Mouse (Mus musculus) cerebellum, adult 2 months (tissue): ENCODE measurements at regions not wholly inside any gene's neighbourhood (a gene's known extent, or its start where the extent isn't known, plus 50 kb on each side); places are given as distances from the start of the nearest gene placed in this dataset.
A peak's percentile ranks its signal among the peaks of the same experiment; 100 is the strongest.
"Not testable (repeated sequence)": the region's sequence is repeated elsewhere in the genome, so short reads cannot be mapped to it uniquely, and the experiment has no call there.

Source experiments
- DNase-seq, 2 experiments: peaks; one replicate each; pipeline ENCODE4 v3.0.0; 2021
- H3K27ac ChIP-seq: fragments of 200-500 bp; 2 replicates; pipeline ENCODE4 v1.5.1; 2012; ENCODE audit warnings: low read length, control low read depth, inconsistent platforms; ENCODE audit not compliant: insufficient read depth
- H3K27me3 ChIP-seq: fragments of 200-500 bp; 2 replicates; pipeline ENCODE4 v1.6.1; 2012; ENCODE audit warnings: inconsistent platforms, mild to moderate bottlenecking, low read length, moderate library complexity; ENCODE audit not compliant: control insufficient read depth, insufficient read depth
- H3K4me1 ChIP-seq: fragments of 200-500 bp; 2 replicates; pipeline ENCODE4 v1.6.1; 2011; ENCODE audit warnings: low read length; ENCODE audit not compliant: control insufficient read depth, insufficient read depth
- H3K4me3 ChIP-seq: fragments of 200-500 bp; replicated peaks from 2 replicates; pipeline ENCODE3; 2011; ENCODE audit warnings: mild to moderate bottlenecking, low read depth, low read length, control low read depth; ENCODE audit not compliant: insufficient read depth
- CTCF ChIP-seq: fragments of 200-500 bp; IDR thresholded peaks from 2 replicates; pipeline ENCODE4 v1.5.1; 2011; ENCODE audit warnings: low read depth, mild to moderate bottlenecking, control low read depth, low read length, moderate library complexity, borderline replicate concordance; ENCODE audit not compliant: insufficient read depth
- POLR2A ChIP-seq: fragments of 200-500 bp; IDR thresholded peaks from 2 replicates; pipeline ENCODE4 v1.6.1; 2011; ENCODE audit warnings: low read length, control low read depth, borderline replicate concordance; ENCODE audit not compliant: insufficient read depth
- WGBS: fragments of 180-500 bp; shearing (Covaris S2); methylation state at CpG from one replicate; pipeline ENCODE4 v1.1.7; 2018; 5-methylcytosine and 5-hydroxymethylcytosine counted together

DNA sequence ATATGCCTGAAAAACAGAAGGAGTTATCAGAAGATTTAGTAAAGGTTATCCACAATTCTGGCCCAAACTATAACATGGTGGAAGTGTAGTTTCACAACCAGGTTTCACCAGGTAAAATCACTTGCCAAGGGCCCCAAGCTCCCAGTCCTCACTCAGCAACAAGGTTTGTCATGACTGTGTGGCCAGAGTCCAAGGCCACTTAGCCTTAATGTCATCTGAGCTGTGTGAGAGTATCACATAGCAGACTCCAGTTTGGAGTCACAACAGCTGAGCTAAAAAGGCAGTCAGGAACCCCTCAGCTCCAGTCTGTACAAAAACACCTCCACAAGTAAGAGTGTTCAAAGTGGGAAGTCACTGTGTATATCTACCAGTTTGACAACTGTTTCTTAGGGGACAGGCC lies 156.5 kb upstream of the Cadps start:
- Histone ChIP-seq H3K4me1 (no peaks in the 10 kb centered on the region), H3K27me3 (no peaks in the 10 kb centered on the region), H3K27ac (no peak overlapping the region), H3K4me3 (no peak overlapping the region)
- DNase-seq, result no peak
- no peak for TF ChIP-seq POLR2A
- no peak for TF ChIP-seq CTCF

DNA sequence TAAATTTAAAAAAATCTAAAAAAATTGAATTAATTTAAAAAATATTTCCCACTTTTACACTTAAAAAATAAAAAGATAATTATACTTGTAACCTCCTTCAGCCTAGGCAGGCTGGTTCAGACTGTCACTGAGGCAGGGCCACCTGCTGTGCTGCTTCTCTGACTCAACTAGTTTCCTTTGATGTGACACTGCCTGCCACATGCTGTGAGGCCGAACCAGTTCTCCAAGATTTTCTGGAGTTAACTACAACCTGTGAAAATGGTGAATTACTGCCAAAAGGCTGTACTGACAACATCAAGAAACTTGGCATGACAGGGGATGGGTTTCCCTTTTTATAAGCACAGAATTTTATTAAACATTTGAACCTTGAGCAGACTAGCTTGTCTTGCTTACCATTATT lies 143.6 kb upstream of the Cadps start:
- WGBS, result 0% methylated on average over 1 of the region's 1 CpGs
- H3K4me3 ChIP-seq, result no peak overlapping the region
- H3K27me3 ChIP-seq, result no peaks in the 10 kb centered on the region
- H3K27ac ChIP-seq, result no peak overlapping the region
- DNase-seq, result peak in 1 of 2 experiments; percentile 0
- TF ChIP-seq POLR2A (no peak), CTCF (no peak)
- no peaks in the 10 kb centered on the region for H3K4me1 ChIP-seq

- not testable (repeated sequence) for H3K27me3 ChIP-seq, H3K4me1 ChIP-seq, H3K4me3 ChIP-seq, DNase-seq, H3K27ac ChIP-seq
- WGBS, result 56% methylated on average over 2 of the region's 2 CpGs
Measured at GRCm38 (mm10) chr14:12957896-12958295, 135.0 kb upstream of the Cadps start.

DNA sequence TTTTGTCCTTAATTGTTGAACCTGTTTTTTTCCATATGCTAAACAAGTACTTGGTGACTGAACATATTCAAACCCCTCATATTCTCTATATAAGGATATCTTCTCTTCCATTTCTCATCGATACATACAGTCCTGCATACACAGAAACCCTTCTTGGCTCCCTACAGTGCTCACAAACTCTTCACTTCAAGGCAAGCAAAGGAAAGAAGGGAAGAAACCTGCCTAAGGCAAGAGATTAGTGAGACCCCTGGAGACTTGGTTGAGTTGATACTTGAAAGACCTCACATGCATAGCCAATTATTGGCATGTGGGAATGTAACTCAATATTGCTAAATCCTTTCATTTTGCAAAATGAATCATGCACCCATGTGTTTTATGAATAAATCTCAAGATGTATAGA lies 128.0 kb upstream of the Cadps start:
- H3K27me3 ChIP-seq, result no peaks in the 10 kb centered on the region

GRCm38 (mm10) chr14:12938638-12939293 lies 115.9 kb upstream of the Cadps start:
- WGBS, result 79% methylated on average over 4 of the region's 4 CpGs
- DNase-seq, result no peak
- Histone ChIP-seq H3K4me1 (no peaks in the 10 kb centered on the region), H3K27me3 (no peaks in the 10 kb centered on the region), H3K4me3 (no peak overlapping the region), H3K27ac (no peak overlapping the region)
- TF ChIP-seq CTCF (no peak), POLR2A (no peak)

More for the DNA sequence above, 128.0 kb upstream of the Cadps start:
- Histone ChIP-seq H3K4me3 (no peak overlapping the region), H3K4me1 (no peaks in the 10 kb centered on the region), H3K27ac (no peak overlapping the region)
- TF ChIP-seq CTCF (no peak), POLR2A (no peak)
- WGBS, result 84% methylated on average over 1 of the region's 1 CpGs
- DNase-seq, result no peak

DNA sequence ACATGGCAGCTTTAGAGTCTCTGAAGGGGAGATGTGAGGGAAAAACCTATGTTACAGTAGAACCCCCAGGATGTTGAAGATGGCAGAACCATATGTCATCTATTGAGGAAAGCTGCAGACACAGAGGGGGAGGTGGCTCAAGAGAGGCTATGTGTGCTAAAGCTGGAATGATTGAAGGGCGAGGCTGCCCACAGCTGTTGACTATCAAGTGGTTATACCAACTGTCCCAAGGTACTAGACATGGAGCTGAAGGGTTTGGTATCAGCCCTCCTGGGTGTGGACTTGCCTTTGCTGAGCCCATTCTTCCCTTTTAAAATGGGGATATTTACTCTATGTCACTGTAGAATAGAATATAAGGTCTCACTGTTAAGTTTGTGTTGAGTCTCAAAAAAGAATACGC lies 113.5 kb upstream of the Cadps start:
- TF ChIP-seq POLR2A, result no peak
- no peak for TF ChIP-seq CTCF
- H3K4me3 ChIP-seq, result no peak overlapping the region
- no peak for DNase-seq
- WGBS, result 91% methylated on average over 2 of the region's 2 CpGs
- H3K27ac ChIP-seq, result no peak overlapping the region
- H3K27me3 ChIP-seq, result no peaks in the 10 kb centered on the region
- H3K4me1 ChIP-seq, result no peaks in the 10 kb centered on the region

DNA sequence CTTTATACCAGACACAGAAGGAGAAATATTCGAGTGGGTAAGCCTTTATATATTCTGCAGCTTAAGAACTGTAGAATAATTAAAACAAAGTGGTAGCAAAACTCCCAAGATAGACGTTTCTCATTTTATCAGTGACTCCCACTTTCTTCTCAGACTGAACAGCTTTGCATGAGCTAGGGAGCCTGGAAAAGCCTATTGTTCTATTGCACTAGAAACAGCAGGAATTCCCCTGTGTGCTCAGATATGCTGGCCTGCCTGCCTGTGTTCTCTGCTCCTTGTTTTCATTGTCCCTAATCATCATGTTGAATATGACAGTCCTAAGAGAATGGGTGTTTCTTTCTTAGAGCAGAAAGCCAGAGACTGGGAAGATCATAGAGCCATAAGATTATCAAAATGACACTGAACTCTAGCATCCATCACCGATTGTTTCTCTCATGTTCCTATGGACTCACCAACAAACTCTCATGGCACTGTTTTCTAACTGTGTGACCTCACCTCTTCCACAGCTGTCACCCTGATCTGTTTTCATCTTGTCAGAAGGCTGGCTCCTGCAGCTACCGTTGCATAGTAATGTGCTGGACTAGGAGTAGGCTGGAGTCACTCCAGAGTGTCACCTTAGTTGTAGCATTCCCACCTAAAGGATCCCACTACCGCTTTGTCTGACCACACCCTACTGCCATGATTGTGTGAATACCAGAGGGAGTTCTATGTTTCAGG lies 108.9 kb upstream of the Cadps start:
- Histone ChIP-seq H3K27ac (no peak overlapping the region), H3K4me1 (no peaks in the 10 kb centered on the region), H3K27me3 (no peaks in the 10 kb centered on the region; the same call in 1 of the 2 replicates), H3K4me3 (no peak overlapping the region)
- WGBS, result 23% methylated on average over 5 of the region's 5 CpGs
- TF ChIP-seq CTCF, result no peak
- TF ChIP-seq POLR2A, result no peak
- no peak for DNase-seq

GRCm38 (mm10) chr14:12923617-12924016 lies 100.7 kb upstream of the Cadps start:
- DNase-seq, result no peak
- Histone ChIP-seq H3K4me1 (no peaks in the 10 kb centered on the region), H3K27me3 (no peaks in the 10 kb centered on the region; the same call in 1 of the 2 replicates), H3K4me3 (no peak overlapping the region), H3K27ac (no peak overlapping the region)
- TF ChIP-seq POLR2A, result no peak
- TF ChIP-seq CTCF, result no peak
